Mouse (Mus musculus): ENCODE data around the gene Arnt2. TPM values are rescaled to one million over a fixed set of nuclear protein-coding genes. Genes with fewer than 3 reads are reported as not detected.

Gene Arnt2
- 31.4 TPM for polyA plus RNA-seq (2014; fragmentation: Illumina TruSeq; extraction: RNeasy Lipid Tissue Mini Kit (QIAGEN cat#74804); ENCODE audit: low read depth, low replicate concordance)

GRCm38 (mm10) chr7:84409896-84410521 lies at the start of gene Arnt2:
Gene Arnt2 (minus strand): TSS chr7:84410176.

Other genes with a start within 250 kb of the Arnt2 start
- 0.22 TPM for gene Gm2115, start 118.8 kb upstream of the Arnt2 start, polyA plus RNA-seq (2014; fragmentation: Illumina TruSeq; extraction: RNeasy Lipid Tissue Mini Kit (QIAGEN cat#74804); ENCODE audit: low read depth, low replicate concordance)
- 86.7 TPM for gene Fah, start 196.5 kb upstream of the Arnt2 start, polyA plus RNA-seq (2014; fragmentation: Illumina TruSeq; extraction: RNeasy Lipid Tissue Mini Kit (QIAGEN cat#74804); ENCODE audit: low read depth, low replicate concordance)